Mouse (Mus musculus) heart, postnatal 0 days (tissue): ENCODE measurements around the gene Tead2.

Source experiments
- CTCF ChIP-seq: IDR thresholded peaks from 2 replicates; pipeline ENCODE4 v1.5.1; 2016; ENCODE audit warnings: antibody characterized with exemption, control low read depth, low read depth
- EP300 ChIP-seq: IDR thresholded peaks from 2 replicates; pipeline ENCODE4 v1.6.1; 2016; ENCODE audit warnings: antibody characterized with exemption, low read depth

GRCm38 (mm10) chr7:45169495-45169894 lies 46.1 kb upstream of the Tead2 start:
- TF ChIP-seq EP300 (no peak), CTCF (no peak)
